Mouse (Mus musculus): Measurements from ENCODE around the gene St13.

Gene St13

GRCm38 (mm10) chr15:81399638-81400315, at the start of gene St13, which contains the start of gene Xpnpep3:
TSS of gene St13 (minus strand) at chr15:81400077.
TSS of gene Xpnpep3 (plus strand) at chr15:81400138.
- DNase-seq (ENCODE audit: low read depth, low spot score): peak; percentile 95

DNA sequence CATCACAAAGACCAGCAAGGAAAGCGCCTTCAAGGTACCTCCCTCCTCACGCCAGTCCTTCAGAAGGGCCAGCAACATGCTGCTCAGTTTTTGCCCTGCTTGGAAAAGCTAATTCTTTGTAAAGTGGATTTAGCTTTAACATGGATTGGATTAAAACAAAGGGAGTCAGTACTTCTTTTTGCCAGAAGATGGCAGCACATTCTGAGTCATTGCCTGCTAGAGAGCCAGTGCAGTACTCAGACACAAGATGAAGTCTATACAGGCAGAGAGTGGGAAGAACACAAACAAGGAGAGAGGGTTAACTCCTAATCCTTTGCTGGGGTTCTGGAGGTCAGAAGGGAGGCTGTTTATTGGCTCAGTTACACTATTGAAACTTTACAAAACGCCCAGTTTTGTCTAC, 48.6 kb upstream of the St13 start:
- DNase-seq (ENCODE audit: low read depth, low spot score): peak; percentile 76

DNA sequence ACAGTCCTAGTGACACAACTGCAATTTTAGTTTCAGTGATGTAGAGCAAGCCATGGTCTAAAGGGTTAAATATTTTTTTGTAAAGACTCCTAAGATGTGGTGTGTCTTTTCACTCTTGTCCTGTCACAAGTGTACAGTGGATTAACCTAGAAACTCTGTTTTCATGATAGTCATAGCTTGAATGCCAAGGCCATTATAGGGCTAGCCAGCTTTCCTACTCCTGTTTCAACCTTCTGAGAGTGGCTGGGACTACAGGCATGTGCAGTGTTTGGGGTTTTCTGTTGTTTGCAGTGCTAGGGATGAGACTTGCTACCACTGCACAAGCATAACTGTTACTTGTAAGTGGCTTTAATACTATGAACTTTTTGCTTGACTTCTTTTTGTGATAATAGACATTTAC, 39.4 kb upstream of the St13 start:
- no peak for DNase-seq (ENCODE audit: low read depth, low spot score)

DNA sequence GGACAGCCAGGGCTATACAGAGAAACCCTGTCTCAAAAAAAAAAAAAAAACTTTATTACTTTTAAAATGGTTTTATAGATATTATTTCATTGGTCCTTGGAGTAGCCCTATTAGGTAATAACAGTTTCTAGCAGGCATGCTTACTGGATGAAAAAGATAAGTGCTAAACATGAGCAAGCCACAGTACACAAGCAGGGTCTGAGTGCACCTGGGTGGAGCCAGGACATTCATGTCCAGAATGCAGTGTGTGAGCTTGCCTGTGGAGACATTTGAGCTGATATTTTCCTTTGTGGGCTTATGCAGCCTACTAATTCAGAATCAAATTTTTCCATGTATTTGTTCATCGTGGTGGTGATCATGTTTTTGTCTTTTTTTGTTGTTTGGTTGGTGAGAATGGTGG, 38.5 kb upstream of the St13 start:
- DNase-seq (ENCODE audit: low read depth, low spot score): no peak

DNA sequence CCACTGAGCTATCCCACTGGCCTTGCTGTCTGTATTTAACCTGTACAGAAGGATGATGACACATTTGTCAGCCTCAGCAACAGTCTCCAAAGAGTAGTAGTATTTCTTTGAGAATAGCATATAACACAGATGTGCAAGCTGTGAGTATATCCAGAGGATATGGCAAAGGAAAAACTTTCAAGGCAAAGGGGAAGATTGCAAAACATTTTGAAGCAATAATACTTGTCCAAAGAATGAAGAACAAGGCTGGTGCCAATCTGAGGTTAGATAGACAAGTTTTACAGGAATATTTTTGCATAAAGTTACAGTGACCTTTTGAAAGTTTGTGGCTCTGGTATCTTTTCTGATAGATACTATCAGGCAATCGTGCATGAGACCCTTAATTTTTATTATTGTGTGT, 31.3 kb upstream of the St13 start:
- no peak for DNase-seq (ENCODE audit: low read depth, low spot score)

DNA sequence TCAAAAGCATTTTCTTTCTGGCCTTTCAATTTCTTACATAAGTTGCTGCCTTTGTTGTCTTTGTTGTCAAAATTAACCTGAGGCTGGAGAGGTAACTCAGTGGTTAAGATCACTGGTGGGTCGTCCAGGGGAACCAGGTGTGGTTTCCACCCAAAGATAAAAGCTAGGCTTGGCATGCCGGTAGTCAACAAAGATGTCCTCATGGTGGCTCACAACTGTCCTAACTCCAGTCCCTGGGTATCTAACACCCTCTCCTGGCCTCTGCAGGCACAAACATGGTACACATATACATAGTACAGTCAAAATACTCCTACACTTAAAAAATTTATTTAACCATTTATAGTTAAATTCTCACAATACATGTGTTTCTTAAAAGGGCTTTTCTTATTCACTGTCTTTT, 28.1 kb upstream of the St13 start:
- no peak for DNase-seq (ENCODE audit: low read depth, low spot score)

- DNase-seq (ENCODE audit: low read depth, low spot score): no peak
Measured at GRCm38 (mm10) chr15:81425311-81425710, 25.4 kb upstream of the St13 start.

DNA sequence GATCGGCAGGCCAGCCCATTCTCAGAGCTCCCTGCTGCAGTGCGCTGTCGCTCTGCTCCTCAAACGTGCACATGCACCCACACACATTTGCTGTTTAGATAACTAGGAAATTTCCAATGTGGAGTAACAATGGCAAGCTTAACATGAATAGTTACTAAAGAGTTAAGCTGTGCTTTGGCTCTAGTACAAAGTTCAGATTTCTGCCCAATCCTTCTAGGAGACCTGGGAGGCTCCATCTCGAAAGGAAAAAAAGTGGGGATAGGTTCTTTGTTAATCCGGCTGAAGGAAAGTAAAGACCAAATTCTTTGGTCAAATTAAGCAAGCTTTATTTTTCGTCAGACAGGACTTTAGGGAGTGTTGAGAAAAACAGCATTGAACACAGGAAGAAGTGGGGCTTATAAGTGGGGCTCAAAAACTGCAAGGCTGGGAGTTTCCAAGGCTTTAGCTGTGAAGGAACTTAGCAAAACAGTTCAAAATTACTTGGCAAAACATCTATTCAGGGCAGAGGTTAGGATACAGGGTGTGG, 22.3 kb upstream of the St13 start:
- DNase-seq (ENCODE audit: low read depth, low spot score): no peak

DNA sequence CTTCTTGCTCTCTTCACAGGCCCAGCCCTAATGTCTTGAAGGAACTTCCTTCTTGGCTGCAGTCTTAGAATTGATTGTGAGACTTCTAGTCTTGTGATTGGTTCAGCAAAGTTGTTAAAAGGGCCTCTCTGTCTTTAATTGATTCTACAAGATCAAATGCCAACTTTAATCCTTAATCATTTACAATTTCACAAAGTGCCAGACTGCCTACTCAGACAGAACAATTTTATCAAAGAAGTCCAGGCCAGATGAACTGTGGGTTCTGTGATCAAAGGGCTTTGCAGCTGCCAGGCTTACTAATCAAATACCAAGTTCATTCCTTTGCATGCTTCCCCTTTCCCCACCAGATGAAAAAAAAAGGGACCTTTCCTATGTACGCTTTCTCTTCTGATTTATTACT, 21.6 kb upstream of the St13 start:
- no peak for DNase-seq (ENCODE audit: low read depth, low spot score)

GRCm38 (mm10) chr15:81418065-81418464, 18.2 kb upstream of the St13 start:
- no peak for DNase-seq (ENCODE audit: low read depth, low spot score)

DNA sequence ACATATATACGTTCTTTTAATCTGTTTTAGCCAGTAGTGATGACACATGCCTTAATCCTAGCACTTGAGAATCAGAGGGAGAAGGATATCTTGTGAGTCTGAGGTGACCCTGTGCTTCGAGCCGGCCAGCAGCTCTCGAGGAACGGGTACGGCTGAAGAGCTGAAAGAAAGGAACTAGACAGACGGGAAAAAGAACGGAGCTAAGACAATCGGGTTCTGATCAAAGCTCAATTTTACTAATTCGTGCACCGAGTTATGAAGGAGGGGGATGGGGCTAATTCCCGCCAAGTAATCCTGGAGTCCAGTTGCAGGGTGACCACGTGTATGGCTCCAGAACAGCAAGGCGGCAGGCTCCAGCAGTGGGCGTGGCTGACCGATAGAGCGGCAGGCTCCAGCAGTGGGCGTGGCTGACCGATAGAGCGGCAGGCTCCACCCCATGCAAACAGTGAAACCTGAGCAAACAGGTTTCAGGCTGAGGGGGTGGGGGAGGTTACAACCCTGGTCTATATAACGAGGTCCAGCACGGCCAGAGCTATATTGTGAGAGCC, 17.0 kb upstream of the St13 start:
- peak; percentile 26 for DNase-seq (ENCODE audit: low read depth, low spot score)

DNA sequence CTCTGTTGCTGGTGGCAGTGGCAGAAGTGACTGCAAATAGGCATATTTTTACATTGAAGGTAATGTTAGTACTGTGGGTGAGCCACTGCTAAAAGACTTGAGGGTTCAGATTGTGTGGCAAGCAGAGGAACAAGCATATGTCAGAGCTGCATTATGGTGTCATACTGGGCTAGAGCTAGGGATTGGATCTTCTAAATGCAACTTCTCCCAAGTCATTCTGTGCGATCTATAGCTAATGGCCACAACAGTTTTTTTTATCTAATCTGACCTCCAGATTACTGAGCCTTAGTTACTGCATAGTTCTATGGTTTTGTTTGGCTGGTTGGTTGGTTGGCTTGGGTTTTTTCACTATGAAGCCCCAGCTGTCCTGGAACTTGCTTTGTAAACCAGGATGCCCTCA, 8.3 kb upstream of the St13 start, which contains the start of gene Dnajb7:
TSS of gene Dnajb7 (minus strand) at position 101 of the 400 bp plus-strand sequence.
- no peak for DNase-seq (ENCODE audit: low read depth, low spot score)

DNA sequence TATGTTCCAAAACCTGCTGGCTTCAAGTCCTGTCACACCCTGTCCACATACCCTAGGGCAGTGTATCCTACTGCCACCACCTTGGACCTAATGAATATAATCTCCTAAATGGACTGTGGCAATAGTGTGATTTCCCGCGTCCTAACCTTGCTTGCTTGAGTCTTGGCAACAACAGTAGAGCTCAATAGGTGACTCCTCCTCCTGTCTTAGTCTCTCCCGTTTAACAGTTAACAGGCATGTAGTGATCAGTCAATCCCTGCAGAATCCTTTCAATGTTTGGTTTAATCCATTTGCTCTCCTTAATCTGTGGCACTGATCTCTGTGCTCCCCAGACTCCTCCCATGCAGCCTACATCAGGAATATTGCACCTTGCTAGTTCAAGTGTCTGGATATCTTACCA, 5.1 kb upstream of the St13 start:
- DNase-seq (ENCODE audit: low read depth, low spot score): no peak

DNA sequence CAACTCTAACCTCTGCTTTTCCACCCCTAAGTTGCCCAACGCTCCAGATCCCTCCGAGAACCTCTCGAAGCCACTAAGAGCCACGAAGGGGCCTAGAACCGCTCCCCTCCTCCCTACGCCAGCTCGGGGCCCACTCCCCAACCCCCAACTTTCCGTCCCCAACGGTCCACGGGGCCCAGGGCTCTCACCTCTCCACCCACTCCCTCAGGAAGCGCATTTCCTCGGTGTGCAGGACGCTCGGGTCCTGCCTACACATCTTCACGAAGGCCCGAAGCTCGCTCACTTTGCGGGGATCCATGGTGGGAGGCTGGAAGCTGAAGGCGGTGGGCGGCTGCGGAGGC, 610 bp downstream of the St13 start:
- DNase-seq (ENCODE audit: low read depth, low spot score): no peak

- no peak for DNase-seq (ENCODE audit: low read depth, low spot score)
Measured at GRCm38 (mm10) chr15:81398189-81398588, 1.7 kb downstream of the St13 start.

DNA sequence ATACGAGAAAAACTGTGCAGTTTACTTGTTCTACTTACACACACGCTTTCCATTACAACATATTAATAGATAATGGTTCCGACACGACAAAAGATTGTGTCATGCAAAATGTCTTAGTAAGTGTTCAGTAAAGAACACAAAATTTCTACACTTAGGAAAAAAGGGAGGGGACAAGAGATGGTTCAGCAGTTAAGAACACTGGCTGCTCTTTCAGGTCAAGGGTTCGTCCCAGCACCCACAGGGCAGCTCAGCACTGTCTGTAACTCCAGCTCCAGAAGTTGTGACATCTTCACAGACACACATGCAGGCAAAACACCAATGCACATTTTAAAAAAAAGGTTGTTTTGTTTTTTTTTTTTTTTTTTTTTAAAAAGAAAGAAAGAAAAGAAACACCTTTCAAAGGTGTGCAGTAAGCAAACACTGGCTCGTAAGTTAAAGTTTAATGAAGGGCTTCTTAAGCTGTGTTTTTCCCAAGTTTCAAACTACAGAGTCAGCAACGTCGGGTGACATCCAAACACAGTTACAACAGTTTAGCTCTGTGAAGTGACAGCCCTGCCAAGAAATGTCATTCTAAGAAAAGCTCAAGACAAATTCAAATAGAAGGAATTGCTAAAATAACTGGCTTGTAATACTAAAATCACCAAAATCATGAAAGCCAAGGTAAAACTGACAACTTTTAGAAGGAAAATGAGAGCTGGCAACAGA, 5.5 kb downstream of the St13 start:
- DNase-seq (ENCODE audit: low read depth, low spot score): no peak

GRCm38 (mm10) chr15:81392997-81393396, 6.9 kb downstream of the St13 start:
- DNase-seq (ENCODE audit: low read depth, low spot score): no peak

DNA sequence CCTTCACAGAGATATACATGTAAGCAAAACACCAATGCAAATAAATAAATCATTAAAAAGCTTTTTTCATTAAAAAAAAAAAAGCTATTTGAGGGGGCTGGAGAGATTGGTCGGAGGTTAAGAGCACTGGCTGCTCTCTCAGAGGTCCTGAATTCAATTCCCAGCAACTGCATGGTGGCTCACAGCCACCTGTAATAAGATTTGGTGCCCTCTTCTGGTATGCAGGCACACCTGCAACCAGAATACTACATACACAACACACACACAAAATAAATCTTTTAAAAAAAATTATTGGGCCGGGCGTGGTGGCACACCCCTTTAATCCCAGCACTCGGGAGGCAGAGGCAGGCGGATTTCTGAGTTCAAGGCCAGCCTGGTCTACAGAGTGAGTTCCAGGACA, 13.6 kb downstream of the St13 start:
- no peak for DNase-seq (ENCODE audit: low read depth, low spot score)

GRCm38 (mm10) chr15:81378845-81379244, 21.0 kb downstream of the St13 start:
- no peak for DNase-seq (ENCODE audit: low read depth, low spot score)

DNA sequence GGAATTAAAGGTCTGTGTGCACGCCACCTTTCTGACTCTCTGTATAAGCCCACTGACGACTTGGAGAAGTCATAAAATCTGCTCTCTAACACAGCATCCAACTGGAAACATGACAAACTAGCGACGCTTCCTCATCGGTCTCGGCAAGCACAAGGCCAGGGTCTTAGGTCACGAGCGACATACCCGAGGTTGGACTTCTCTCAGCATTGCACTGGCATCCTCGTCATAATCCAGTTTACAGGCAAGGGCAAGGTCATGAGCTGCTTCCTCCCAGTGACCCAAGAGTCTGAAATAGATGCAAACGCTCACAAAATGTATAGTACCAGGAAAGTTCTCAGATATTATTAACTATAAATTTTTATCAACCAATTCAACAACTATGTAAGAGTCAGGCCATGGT, 25.3 kb downstream of the St13 start:
- no peak for DNase-seq (ENCODE audit: low read depth, low spot score)

GRCm38 (mm10) chr15:81370356-81370755, 29.5 kb downstream of the St13 start:
- DNase-seq (ENCODE audit: low read depth, low spot score): peak; percentile 4

DNA sequence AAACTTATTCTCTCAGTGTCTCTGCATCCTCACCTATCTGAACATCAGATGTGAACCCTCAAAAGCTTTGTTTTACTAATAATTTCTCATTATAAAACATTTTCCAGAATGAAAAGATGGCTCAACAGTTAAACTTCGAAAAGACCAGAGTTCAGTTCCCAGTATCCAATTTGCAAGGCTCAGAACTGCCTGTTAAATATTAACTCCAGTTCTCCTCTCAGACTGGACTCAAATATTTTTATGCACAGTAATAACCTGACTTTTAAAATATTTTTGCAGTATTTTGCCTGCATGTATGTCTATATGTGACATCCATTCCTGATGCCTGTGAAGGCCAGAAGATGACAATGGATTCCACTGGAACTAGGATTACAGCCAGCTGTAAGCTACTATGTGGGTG, 31.3 kb downstream of the St13 start:
- DNase-seq (ENCODE audit: low read depth, low spot score): no peak

DNA sequence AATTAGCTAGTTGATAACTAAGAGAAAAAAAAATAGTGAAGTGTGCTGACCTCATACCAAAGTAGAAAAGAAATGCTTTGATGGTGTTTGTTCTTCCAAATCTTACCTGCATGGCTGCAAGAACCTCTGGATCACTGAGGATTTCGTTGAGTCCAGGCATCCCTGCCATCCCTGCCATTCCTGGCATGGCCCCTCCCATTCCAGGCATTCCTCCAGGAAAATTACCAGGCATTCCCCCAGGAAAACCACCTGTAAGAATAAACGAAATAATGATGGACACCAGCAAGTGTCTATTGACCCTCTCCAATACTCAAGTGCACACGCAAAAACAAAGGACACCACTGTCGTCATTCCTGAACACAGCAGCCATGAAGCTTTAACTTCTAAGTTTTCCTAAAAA, 33.6 kb downstream of the St13 start:
- DNase-seq (ENCODE audit: low read depth, low spot score): no peak
